Mouse (Mus musculus): ENCODE results near the gene Pmpca.

The Pmpca gene

GRCm38 (mm10) chr2:26429851-26430250 is 40.7 kb downstream of the Pmpca start:
- DNase-seq (ENCODE audit: low read depth) = no peak

DNA sequence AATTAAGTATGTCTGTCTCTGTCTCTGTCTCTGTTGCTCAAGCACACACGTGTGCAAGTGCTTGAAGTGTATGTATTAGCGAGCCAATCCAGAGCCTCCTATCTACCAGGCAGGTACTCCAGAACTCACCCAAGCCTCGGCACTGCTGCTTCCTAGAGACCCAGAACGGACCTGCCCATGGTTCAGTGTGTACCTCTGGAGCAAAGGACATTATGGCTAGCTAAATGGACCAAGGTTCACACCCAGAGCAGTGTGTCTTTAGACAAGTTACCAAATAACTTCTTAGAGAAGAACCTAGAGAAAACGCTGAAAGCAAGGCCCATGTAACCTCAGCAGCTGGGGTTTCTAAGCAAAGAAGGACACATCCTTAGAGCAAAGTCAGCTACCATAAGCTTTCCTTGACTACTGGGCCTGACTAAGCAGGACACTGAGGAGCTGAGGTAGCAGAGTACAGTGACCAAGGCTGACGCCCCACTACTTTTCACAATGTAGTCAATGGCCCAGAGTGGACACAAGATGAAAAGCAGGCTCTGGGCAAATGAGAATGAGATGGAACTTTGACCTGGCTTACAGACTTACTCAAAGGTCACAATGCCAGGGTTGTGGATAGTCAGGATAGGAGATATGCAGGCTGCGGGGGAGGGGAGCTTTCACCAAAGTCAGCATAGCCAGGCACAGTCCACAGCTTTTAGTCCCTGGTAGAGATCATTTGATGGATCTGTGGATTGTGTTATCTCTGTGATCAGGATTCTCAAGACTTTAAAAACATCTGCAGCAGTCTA is 45.8 kb downstream of the Pmpca start:
- no peak for DNase-seq (ENCODE audit: low read depth)

GRCm38 (mm10) chr2:26437221-26437620 is 48.1 kb downstream of the Pmpca start:
- DNase-seq (ENCODE audit: low read depth) = no peak

DNA sequence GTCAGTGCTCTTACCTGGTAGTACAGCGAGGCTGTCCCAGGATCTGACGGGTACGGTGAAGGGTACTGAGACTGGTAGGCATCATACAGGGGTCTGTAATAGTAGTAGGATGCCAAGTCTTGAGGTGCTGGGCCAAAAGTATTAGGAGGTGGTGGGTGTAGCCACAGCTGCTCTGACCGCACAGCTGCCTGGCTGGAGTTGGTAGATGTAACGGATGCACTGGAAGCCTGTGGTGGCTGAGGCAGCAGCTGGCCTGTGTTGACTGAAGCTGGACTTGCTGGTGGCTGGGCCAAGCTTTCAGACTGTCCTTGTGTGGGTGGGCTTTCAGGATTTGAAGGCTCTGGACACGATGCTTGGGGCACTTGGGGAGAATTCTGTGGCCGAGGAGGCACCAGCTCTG is 49.2 kb downstream of the Pmpca start:
- DNase-seq (ENCODE audit: low read depth) = no peak

DNA sequence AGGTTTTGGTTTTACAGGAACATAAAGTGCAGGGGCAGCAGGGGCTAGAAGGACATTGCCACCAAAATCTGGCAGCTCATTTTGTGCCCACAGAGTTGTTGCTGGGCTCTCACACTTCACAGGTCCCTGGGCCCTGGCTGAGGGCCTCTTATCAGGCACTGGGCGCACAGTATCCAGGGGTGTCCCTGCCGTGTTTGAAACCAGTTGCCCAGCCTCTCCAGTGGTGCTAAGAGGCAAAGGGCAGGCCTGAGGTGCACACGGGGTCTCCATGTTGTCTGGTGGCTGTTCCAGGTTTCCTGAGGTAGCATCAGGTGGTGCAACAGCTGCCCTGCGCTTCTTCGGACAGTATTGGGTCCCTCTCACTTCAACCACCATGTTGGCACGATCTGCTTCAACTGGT is 50.5 kb downstream of the Pmpca start:
- DNase-seq (ENCODE audit: low read depth) = no peak

DNA sequence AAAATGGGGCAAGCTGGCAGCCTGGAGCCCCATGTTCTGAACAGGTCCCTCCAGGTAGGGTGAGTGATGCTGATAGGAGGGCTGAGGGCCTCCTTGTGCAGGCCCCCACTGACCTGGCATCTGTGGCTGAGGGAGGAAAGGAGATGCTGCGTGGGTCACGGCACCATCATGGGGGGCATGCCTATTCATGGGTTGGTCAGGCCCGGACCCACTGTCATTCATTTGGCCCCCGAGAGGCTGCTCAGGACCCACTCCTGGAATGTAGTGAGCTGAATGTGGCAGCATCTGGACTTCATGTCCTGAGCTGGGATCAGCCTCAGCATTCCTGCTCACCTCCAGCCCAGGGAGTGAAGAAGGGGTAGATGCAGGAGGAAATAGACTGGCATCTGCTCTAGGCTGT is 52.1 kb downstream of the Pmpca start:
- no peak for DNase-seq (ENCODE audit: low read depth)

GRCm38 (mm10) chr2:26441688-26442087 is 52.5 kb downstream of the Pmpca start:
- DNase-seq (ENCODE audit: low read depth) = no peak

DNA sequence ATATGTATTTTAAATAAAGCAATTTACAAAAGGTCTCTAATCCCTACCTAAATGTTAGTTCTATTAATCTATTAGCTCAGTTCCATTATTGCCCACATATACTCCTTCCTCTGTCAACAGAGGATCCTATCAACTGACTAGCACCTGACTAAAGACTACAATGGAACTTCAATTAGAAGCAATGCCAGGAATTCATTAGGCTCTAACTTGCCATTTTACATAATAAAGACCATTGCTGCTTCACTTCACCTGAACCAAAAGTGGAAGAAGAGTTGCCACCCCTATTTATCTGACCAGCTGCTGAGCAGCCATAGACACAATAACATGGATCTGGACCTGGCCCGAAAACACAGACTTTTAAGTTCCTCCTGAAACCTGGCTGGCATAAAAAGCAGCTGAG is 53.7 kb downstream of the Pmpca start:
- no peak for DNase-seq (ENCODE audit: low read depth)

DNA sequence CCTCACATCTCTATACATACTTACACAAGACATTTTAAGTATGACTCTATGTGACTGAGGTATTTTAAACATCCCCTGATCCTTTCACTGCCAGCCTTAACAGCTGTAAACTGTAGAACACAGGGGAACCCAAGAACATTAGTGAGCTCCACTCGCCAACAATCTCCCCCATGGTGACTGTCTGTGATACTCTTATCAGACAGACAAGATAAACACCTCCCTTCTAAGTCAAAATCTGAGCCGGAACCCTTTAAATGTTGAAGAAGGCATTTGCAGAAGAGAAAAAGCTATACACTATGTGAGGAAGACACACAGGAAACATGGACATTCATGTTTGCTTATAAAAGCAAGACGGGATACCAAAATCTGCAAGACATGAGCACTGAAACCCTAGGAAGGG is 54.7 kb downstream of the Pmpca start:
- no peak for DNase-seq (ENCODE audit: low read depth)

GRCm38 (mm10) chr2:26444368-26444767 is 55.2 kb downstream of the Pmpca start:
- DNase-seq (ENCODE audit: low read depth) = no peak

DNA sequence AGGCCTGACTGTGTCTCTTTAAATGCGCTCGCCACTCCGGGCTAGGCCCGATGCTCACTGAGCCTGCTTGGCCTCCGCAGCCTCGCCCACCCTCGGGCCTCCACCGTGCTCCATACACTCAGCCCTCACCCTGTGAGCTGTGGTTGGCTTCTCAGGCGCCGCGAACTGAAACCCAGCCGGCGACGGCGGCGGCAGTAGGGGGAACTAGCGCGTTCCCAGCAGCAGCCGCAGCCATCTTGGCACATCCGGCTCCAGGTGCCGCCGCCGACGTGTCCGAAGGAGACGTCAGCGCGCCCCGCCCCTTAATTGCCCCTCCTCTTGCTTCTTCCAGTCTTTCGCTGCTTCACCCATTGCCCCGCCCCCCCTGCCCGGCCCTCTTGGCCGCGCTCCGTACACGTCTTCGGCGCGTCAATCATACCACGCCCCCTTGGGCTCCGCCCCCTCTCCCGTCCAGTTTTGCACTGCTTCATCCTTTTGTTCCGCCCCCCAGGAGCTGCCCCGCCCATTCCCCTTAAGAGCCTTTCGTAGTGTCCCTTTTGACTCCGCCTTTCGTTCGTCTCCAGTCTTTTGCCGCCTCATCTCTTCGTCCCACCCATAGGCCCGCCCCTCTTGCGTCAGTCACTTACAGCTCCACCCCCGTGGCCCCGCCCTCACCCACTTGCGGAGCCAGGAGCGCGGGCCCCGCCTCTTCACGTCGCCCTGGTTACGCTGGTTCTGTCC is 56.0 kb downstream of the Pmpca start, which contains the start of gene Sec16a:
Gene Sec16a, minus strand, starts transcription at position 271 of the 720 bp plus-strand sequence.
- DNase-seq (ENCODE audit: low read depth) = peak; percentile 100

DNA sequence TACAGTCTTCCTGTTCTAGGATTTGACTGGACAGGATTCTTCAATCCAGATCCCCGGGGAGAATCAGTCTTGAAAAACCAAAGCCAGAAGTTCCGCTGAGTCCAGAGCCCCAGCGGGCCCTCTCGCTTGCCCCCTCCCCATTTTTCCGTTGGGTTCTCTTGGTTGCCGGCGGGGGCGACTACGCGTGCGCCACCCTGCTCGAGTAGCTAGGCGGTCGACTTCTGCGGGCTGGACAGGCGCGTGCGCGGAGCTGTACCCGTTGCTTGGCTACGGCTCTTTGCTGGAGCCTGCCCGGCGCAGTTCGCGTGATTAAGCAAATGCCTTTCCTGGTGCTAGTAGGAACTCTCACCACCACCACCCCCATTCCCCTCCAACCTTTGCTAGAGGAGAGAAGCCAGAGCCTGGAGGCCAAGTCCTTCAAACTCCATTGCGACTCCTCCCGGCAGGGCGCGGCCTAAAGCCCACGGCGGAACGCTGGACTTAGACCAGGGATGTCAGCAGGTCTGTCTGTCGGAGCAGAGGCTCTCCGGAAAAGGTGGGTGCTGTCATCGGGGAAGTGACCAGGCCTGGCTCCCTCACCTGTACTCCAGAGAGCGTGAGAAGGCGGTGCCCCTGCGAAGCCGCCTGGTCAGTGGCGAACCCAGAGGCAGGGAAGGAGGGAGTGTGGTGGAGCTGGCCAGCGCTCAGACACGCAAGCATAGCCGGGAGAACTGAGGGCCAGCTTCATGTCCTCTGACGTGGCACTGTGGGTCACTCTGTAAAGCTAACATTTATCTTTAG is 56.7 kb downstream of the Pmpca start:
- DNase-seq (ENCODE audit: low read depth) = peak; percentile 97

- DNase-seq (ENCODE audit: low read depth) = no peak
Measured at GRCm38 (mm10) chr2:26446671-26447070, 57.5 kb downstream of the Pmpca start.

All from 416B (cell line).